Comparison of ENCODE assay signal across 9 mouse cellular contexts in the genomic region with DNA sequence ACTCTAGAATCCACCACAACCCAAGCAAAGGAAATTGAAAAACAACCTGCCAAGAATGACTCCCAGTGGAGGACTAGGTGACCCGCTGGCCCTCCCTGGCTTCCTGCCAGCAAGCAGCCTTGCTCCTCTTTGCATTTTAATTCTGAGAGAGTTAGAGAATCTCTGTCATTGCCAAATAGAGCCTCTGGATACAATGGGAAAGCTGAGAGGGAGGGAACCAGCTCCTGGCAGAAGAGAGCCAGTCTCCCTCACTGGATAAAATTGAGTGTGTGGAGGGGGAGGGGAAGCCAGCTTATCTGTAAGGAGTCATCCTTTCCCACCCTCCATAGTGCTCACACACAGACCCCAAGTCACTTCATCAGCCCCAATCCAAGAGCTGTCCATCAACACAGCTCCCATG. TPM values are rescaled to one million over a fixed set of nuclear protein-coding genes. Genes with fewer than 3 reads are reported as not detected.
DNase-seq lines count a peak whose midpoint lies in the region; ATAC-seq lines count a peak whose summit lies in the region.
"Had no signal": no experiment of that assay in that cellular context is flagged by ENCODE, and none has a peak within 500 bp of the region (broad histone marks: within the 10 kb centered on the region; RNA-seq: fewer than 3 reads in every experiment).

No protein-coding gene starts in this region.

- H3K27me3 ChIP-seq in heart, embryonic 11.5 days (ENCODE audit: control insufficient read depth, insufficient read depth, low read length): peaks cover 9% of the 10 kb centered on the region
- H3K27me3 ChIP-seq in forebrain, embryonic 11.5 days (ENCODE audit: control insufficient read depth, insufficient read depth, low read length): 0 out of 2 replicates have a peak, but pooled peaks cover 2% of the 10 kb centered on the region

- DNase-seq in heart, adult 11 months: peak; percentile 89
- peak; percentile 48 for DNase-seq in 3T3-L1 (ENCODE audit: low read depth, low spot score)
- DNase-seq in forebrain, embryonic 11.5 days (ENCODE audit: low spot score): peak; percentile 57
- DNase-seq in kidney, adult 9 months: peak; percentile 20
- peak; percentile 45 for DNase-seq in retina, postnatal 1 day
- DNase-seq in left cerebral cortex, adult 18-20 months (ENCODE audit: low spot score in 2 of 2): no peak

- no peaks in the 10 kb centered on the region for H3K9me3 ChIP-seq in heart, embryonic 11.5 days (replicated peaks; ENCODE audit: control insufficient read depth, low read length)
- H3K9me3 ChIP-seq in forebrain, embryonic 11.5 days (ENCODE audit: control insufficient read depth, low read length): no peaks in the 10 kb centered on the region
- H3K9me3 ChIP-seq: megakaryocyte, embryonic 14.5 days had no signal

- 32% methylated on average over 1 of the region's 1 CpGs for WGBS in heart, embryonic 11.5 days (ENCODE audit: insufficient replicate concordance)
- WGBS in forebrain, embryonic 11.5 days: 25% methylated on average over 1 of the region's 1 CpGs

- H3K27ac ChIP-seq in heart, embryonic 11.5 days (ENCODE audit: low read depth, low read length): no peak overlapping the region
- H3K27ac ChIP-seq in forebrain, embryonic 11.5 days (ENCODE audit: low read depth, low read length): 0 out of 2 replicates have a peak overlapping the region, but pooled peaks have one; percentile 50

- no peak overlapping the region for H3K4me3 ChIP-seq in heart, embryonic 11.5 days (ENCODE audit: low read depth, low read length)
- H3K4me3 ChIP-seq in forebrain, embryonic 11.5 days (ENCODE audit: low read depth, low read length): no peak overlapping the region

- no peaks in the 10 kb centered on the region for H3K36me3 ChIP-seq in heart, embryonic 11.5 days (ENCODE audit: control insufficient read depth, insufficient read depth, low read length)
- H3K36me3 ChIP-seq in forebrain, embryonic 11.5 days (ENCODE audit: control insufficient read depth, insufficient read depth, low read length): no peaks in the 10 kb centered on the region

- no peak overlapping the region for H3K9ac ChIP-seq in heart, embryonic 11.5 days (ENCODE audit: low read depth, low read length)
- no peak overlapping the region for H3K9ac ChIP-seq in forebrain, embryonic 11.5 days (ENCODE audit: low read length)

- ATAC-seq in heart, embryonic 11.5 days (replicated peaks; ENCODE audit: insufficient number of reproducible peaks, low FRiP score, low TSS enrichment): no peak; the same call in 1 of the 2 replicates
- ATAC-seq in forebrain, embryonic 11.5 days (replicated peaks; ENCODE audit: low FRiP score): peak; percentile 56; the same call in 1 of the 2 replicates
- ATAC-seq in CD4-positive, CD25-positive, alpha-beta regulatory T cell, adult 4 months: no peak

- no peak overlapping the region for H3K4me2 ChIP-seq in heart, embryonic 11.5 days
- H3K4me2 ChIP-seq in forebrain, embryonic 11.5 days (ENCODE audit: low read depth, low read length, severe bottlenecking): no peak overlapping the region

- no peaks in the 10 kb centered on the region for H3K4me1 ChIP-seq in heart, embryonic 11.5 days (ENCODE audit: control insufficient read depth, insufficient read depth, low read length)
- H3K4me1 ChIP-seq in forebrain, embryonic 11.5 days (replicated peaks; ENCODE audit: control insufficient read depth, insufficient read depth, low read length): peaks cover 2% of the 10 kb centered on the region; the same call in 1 of the 2 replicates

RNA-seq across cellular contexts. Expression of a gene that starts 0.7 kb away (rescaled TPM):
- polyA plus RNA-seq in heart, embryonic 11.5 days (2014; fragmentation: Nextera tagmentation; extraction: Ambion mirVana): 0.52 and 0.58 TPM in 2 replicates
- polyA plus RNA-seq in forebrain, embryonic 11.5 days (2014; fragmentation: Nextera tagmentation; extraction: Ambion mirVana): 6.4 and 6.5 TPM in 2 replicates
- polyA plus RNA-seq in CD4-positive, CD25-positive, alpha-beta regulatory T cell, adult 4 months (2017; shearing (Covaris generic)): not detected
- 1 to 10 TPM; 6.9 to 7.2 TPM for total RNA-seq in left cerebral cortex, adult 18-20 months (2021)

RNA-seq across cellular contexts. Expression of a gene that starts 38.6 kb away (rescaled TPM):
- polyA plus RNA-seq in heart, embryonic 11.5 days (2014; fragmentation: Nextera tagmentation; extraction: Ambion mirVana): 3.2 and 4.0 TPM in 2 replicates
- polyA plus RNA-seq in forebrain, embryonic 11.5 days (2014; fragmentation: Nextera tagmentation; extraction: Ambion mirVana): 7.6 and 9.5 TPM in 2 replicates
- polyA plus RNA-seq in CD4-positive, CD25-positive, alpha-beta regulatory T cell, adult 4 months (2017; shearing (Covaris generic)): 1 to 10 TPM; 4.1 to 6.4 TPM
- 100 to 1,000 TPM; 136 to 140 TPM for total RNA-seq in left cerebral cortex, adult 18-20 months (2021)

Comparison
In these comparisons a context has a peak if more than half of its experiments do, and no peak if none do; other contexts are left out.
1. DNase-seq: peak in heart, adult 11 months (single experiment), 3T3-L1 (single experiment), forebrain, embryonic 11.5 days (single experiment), kidney, adult 9 months (single experiment) and retina, postnatal 1 day (single experiment); none in left cerebral cortex, adult 18-20 months (0 of 2).